Mouse (Mus musculus) lung, embryonic 14.5 days (tissue): ENCODE measurements at regions not wholly inside any gene's neighbourhood (a gene's known extent, or its start where the extent isn't known, plus 50 kb on each side); places are given as distances from the start of the nearest gene placed in this dataset.

Source experiments
- ATAC-seq: fragments of 200-750 bp; cut with Nextera tagmentation; 2 replicates; pipeline ENCODE4 v1.8.0; 2017; ENCODE audit warnings: mild to moderate bottlenecking, moderate TSS enrichment, moderate library complexity; ENCODE audit not compliant: insufficient read depth
- DNase-seq: peaks from one replicate; pipeline ENCODE4 v3.0.0-alpha.2; 2015
- H3K27ac ChIP-seq: fragments of 300-500 bp; sonication (generic); 2 replicates; pipeline ENCODE4 v1.5.1; 2014; ENCODE audit warnings: low read depth, mild to moderate bottlenecking, moderate library complexity
- H3K27me3 ChIP-seq: fragments of 300-500 bp; sonication (generic); 2 replicates; pipeline ENCODE4 v1.6.1; 2014; ENCODE audit warnings: low read length, control low read depth; ENCODE audit not compliant: insufficient read depth
- H3K36me3 ChIP-seq: fragments of 300-500 bp; sonication (generic); 2 replicates; pipeline ENCODE4 v1.6.1; 2014; ENCODE audit warnings: control low read depth; ENCODE audit not compliant: insufficient read depth
- H3K4me1 ChIP-seq: fragments of 300-500 bp; sonication (generic); 2 replicates; pipeline ENCODE4 v1.6.1; 2014; ENCODE audit warnings: antibody characterized with exemption, control low read depth; ENCODE audit not compliant: insufficient read depth
- H3K4me2 ChIP-seq: fragments of 300-500 bp; sonication (generic); 2 replicates; pipeline ENCODE4 v1.6.1; 2014; ENCODE audit warnings: mild to moderate bottlenecking
- H3K4me3 ChIP-seq: fragments of 300-500 bp; sonication (generic); 2 replicates; pipeline ENCODE4 v1.5.1; 2014; ENCODE audit warnings: low read depth, low read length
- H3K9ac ChIP-seq: fragments of 300-500 bp; sonication (generic); 2 replicates; pipeline ENCODE4 v1.6.1; 2014
- H3K9me3 ChIP-seq: fragments of 300-500 bp; sonication (generic); 2 replicates; pipeline ENCODE4 v1.6.1; 2016; ENCODE audit warnings: low read depth, low read length, control low read depth
- CTCF ChIP-seq: IDR thresholded peaks from 2 replicates; pipeline ENCODE4 v1.5.1; 2016; ENCODE audit warnings: antibody characterized with exemption, low read depth
- WGBS: fragments of 180-500 bp; shearing (Covaris S2); extraction: QIAGEN DNeasy Blood & Tissue Kit; methylation state at CpG from one replicate; pipeline ENCODE4 v1.1.7; 2014; 5-methylcytosine and 5-hydroxymethylcytosine counted together

DNA sequence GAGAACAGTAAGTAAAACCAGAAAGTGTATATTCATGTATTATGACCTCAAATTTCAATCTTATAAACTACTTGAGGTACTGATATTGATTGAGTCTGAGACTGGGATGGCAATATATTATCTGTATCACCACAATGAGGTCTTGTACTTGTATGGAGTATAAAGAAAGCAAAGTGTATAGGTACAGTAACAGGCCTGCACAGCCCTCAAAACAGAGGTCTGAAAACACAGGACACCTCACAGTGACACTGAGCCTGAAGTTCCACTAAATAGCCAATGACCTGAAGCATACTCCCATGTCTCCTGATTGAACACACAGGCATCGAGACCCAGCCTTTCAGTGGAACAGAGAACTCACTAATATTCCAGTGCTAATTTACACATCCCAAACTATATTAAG is 144.8 kb downstream of the Dad1 start:
- Histone ChIP-seq H3K4me3 (no peak overlapping the region), H3K9ac (no peak overlapping the region), H3K9me3 (no peaks in the 10 kb centered on the region), H3K27ac (no peak overlapping the region), H3K4me2 (no peak overlapping the region), H3K4me1 (peaks cover 29% of the 10 kb centered on the region), H3K36me3 (no peaks in the 10 kb centered on the region), H3K27me3 (no peaks in the 10 kb centered on the region)
- no peak for DNase-seq
- no peak for ATAC-seq
- no peak for TF ChIP-seq CTCF
- 79% methylated on average over 1 of the region's 1 CpGs for WGBS

DNA sequence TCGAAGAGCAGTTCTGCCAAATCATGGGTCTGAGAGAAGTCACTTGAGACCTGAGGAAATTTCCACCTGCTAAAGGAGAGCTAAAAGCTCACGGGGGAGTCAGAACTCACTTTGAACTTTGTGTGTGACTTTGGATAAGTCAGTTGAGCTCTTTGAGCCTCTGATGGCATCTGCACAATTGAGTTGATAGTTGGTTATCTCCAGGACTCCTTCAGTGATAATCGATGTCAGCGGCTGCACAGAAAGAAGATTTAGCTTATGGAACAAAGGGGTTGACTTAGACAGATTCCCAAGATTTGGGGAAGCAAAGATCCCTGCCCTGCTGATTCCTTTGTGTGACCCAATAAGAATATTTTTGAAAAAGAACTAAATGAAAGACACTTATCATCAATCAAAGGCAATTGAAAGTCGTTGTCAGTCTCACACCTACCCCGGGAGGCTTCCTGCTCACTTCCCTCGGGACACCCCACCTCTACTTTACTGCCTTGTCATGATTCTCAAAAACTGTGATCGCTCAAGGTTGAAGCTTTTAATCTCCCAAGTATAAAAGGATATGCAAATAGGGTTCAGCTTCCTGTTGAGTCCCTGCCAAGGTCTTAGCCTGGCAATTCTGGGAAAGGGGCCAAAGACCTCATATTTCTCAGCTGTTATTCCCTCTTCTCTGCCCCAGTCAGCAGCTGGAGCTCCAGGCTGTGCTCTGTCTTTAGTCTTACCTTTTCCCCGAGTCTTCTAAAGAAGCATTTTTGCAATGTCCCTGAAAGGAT is 145.4 kb downstream of the Dad1 start:
- DNase-seq (peak; percentile 94), ATAC-seq (peak; percentile 69; the same call in 1 of the 2 replicates)
- peaks cover 33% of the 10 kb centered on the region for H3K4me1 ChIP-seq
- peak overlapping the region; percentile 14; the same call in 1 of the 2 replicates for H3K27ac ChIP-seq
- H3K9ac ChIP-seq = no peak overlapping the region
- no peaks in the 10 kb centered on the region for H3K27me3 ChIP-seq
- H3K4me2 ChIP-seq = peak overlapping the region; percentile 24; the same call in 1 of the 2 replicates
- H3K4me3 ChIP-seq = no peak overlapping the region
- no peak for TF ChIP-seq CTCF
- WGBS = 17% methylated on average over 9 of the region's 9 CpGs
- H3K9me3 ChIP-seq = no peaks in the 10 kb centered on the region
- H3K36me3 ChIP-seq = no peaks in the 10 kb centered on the region

DNA sequence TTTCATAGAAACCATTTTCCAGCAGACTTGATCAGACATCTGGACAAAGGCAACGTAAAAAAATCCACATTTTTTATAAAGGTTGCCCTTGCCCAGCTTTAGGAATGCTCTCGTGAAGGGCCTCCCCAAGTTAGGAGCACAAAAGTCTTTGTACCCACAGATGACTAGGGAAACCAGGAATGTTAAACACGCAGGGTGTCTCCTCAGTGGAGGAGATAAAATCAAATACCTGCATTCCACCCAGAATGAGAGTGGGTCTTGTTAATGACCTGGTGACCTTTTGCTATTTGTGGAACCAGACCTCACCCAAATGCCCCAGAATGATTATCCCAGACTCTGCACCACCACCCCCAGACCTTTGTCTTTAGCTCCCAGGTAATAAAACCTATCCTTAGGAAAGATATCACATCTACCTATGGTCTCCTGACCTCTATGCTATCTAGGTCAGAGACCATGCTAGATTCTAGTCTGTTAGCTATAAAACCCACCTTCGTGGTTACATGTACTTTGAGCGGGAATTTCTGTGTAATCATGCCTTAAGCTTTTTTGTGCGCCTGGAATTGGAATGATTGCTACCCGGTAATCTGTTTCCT is 146.6 kb downstream of the Dad1 start:
- DNase-seq (peak; percentile 49), ATAC-seq (peak; percentile 39; the same call in 1 of the 2 replicates)
- H3K36me3 ChIP-seq = no peaks in the 10 kb centered on the region
- peaks cover 38% of the 10 kb centered on the region for H3K4me1 ChIP-seq
- H3K4me3 ChIP-seq = no peak overlapping the region
- no peak overlapping the region for H3K4me2 ChIP-seq
- no peaks in the 10 kb centered on the region for H3K9me3 ChIP-seq
- 69% methylated on average over 7 of the region's 7 CpGs for WGBS
- no peaks in the 10 kb centered on the region for H3K27me3 ChIP-seq
- no peak for TF ChIP-seq CTCF
- H3K9ac ChIP-seq = no peak overlapping the region
- H3K27ac ChIP-seq = 0 out of 2 replicates have a peak overlapping the region, but pooled peaks have one; percentile 13

DNA sequence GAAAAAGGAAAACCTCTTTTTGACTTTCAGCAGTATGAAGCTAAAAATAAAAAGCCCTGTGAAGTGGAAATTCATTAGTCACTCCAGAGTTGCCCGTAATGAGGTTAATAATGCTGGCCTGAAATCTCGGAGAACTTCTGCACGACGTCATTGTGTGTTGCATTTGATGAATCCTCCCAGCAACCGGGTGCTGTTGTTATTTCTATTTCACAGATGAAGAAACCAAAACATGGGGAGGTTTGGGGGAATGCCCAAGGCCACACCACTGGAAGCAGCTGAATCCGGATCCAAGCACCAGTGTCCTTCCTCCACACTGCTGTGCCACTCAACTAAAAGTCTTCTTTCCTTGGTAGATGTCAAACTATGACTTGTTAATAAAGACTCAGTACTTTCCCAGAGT is 149.7 kb downstream of the Dad1 start:
- Histone ChIP-seq H3K27me3 (no peaks in the 10 kb centered on the region), H3K9me3 (no peaks in the 10 kb centered on the region), H3K9ac (no peak overlapping the region), H3K4me2 (no peak overlapping the region), H3K4me1 (peaks cover 34% of the 10 kb centered on the region), H3K4me3 (no peak overlapping the region), H3K27ac (no peak overlapping the region), H3K36me3 (no peaks in the 10 kb centered on the region)
- no peak for TF ChIP-seq CTCF
- ATAC-seq = no peak
- DNase-seq = no peak
- 67% methylated on average over 6 of the region's 6 CpGs for WGBS

DNA sequence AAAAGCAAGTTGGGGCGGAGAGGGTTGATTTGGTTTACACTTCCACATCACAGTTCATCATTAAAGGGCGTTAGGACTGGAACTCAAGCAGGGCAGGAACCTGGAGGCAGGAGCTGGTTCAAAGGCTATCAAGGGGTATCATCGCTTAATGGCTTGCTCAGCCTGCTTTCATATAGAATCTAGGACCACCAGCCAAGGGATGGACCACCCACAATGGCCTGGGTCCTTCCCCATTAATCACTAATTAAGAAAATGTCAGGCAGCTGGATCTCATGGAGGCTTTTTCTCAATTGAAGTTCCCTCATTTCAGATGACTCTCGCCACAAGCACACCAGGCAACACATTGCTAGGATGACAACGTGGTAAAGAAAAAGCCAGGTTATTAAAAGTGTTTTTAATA is 150.4 kb downstream of the Dad1 start:
- no peak for ATAC-seq
- peak; percentile 44 for DNase-seq
- Histone ChIP-seq H3K9ac (no peak overlapping the region), H3K4me3 (no peak overlapping the region), H3K9me3 (no peaks in the 10 kb centered on the region), H3K4me2 (no peak overlapping the region), H3K27ac (no peak overlapping the region; the same call in 1 of the 2 replicates), H3K27me3 (no peaks in the 10 kb centered on the region), H3K4me1 (peaks cover 27% of the 10 kb centered on the region), H3K36me3 (no peaks in the 10 kb centered on the region)
- no peak for TF ChIP-seq CTCF
- 46% methylated on average over 5 of the region's 5 CpGs for WGBS

DNA sequence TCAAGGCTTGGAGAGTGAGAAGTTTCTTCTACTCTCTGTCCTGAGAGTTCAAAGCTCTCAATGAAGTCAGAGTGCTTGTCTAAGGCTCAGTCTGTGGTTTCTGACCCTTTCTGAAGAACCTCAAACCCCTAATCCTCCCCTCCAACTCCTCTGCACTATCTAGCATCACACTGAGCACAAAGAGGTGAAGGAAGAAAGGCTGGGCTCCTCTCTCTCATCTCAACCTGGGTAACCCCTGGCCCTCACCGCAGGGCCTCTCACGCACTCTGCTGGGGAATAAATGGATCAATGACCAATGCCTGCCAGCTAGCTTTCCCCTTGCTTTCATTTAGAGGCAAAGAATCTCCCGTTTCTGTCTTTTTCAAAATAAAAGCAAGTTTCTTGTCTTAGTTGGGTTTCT is 150.8 kb downstream of the Dad1 start:
- DNase-seq = no peak
- WGBS = 52% methylated on average over 3 of the region's 3 CpGs

DNA sequence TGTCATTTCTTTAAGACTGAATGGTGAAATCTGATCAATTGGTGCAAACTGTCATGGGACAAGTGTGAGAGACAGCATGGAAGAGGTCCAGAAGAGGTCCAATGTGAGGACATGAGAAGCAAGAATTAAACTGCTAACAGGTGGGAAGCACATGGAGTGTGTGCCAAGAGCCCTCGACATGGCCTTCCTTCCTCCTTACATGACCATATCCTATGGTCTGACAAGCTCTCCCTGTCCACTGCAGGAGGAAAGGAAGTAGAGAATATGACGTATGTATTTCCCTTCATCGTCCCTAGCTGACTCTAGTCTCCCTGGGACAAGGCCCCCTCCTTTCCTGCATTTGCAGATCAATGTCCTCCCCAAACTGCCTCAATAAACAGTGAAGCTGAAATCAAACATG is 152.1 kb downstream of the Dad1 start:
- no peak overlapping the region for H3K4me3 ChIP-seq
- no peak overlapping the region for H3K4me2 ChIP-seq
- DNase-seq = peak; percentile 33
- no peak overlapping the region for H3K9ac ChIP-seq
- no peaks in the 10 kb centered on the region for H3K36me3 ChIP-seq
- WGBS = 18% methylated on average over 3 of the region's 3 CpGs
- no peak for TF ChIP-seq CTCF
- no peaks in the 10 kb centered on the region for H3K9me3 ChIP-seq
- H3K4me1 ChIP-seq = peaks cover 33% of the 10 kb centered on the region
- 0 out of 2 replicates have a peak overlapping the region, but pooled peaks have one; percentile 33 for H3K27ac ChIP-seq
- no peaks in the 10 kb centered on the region for H3K27me3 ChIP-seq
- ATAC-seq = peak; percentile 29; the same call in 1 of the 2 replicates

More for the DNA sequence above, 150.8 kb downstream of the Dad1 start:
- H3K4me3 ChIP-seq = no peak overlapping the region
- no peaks in the 10 kb centered on the region for H3K27me3 ChIP-seq
- no peak overlapping the region for H3K4me2 ChIP-seq
- H3K9me3 ChIP-seq = no peaks in the 10 kb centered on the region
- no peak for TF ChIP-seq CTCF
- H3K36me3 ChIP-seq = no peaks in the 10 kb centered on the region
- no peak for ATAC-seq
- no peak overlapping the region for H3K27ac ChIP-seq
- no peak overlapping the region for H3K9ac ChIP-seq
- H3K4me1 ChIP-seq = peaks cover 27% of the 10 kb centered on the region
